In genomic region chr14:104467133-104467965, GRCm38 (mm10) we compare ENCODE assay signal across 8 mouse cellular contexts. TPM values are rescaled to one million over a fixed set of nuclear protein-coding genes. Genes with fewer than 3 reads are reported as not detected.
DNase-seq lines count a peak whose midpoint lies in the region; ATAC-seq and TF ChIP-seq lines count a peak whose summit lies in the region.

No protein-coding gene starts in this region.

- H3K9ac ChIP-seq in embryonic facial prominence, embryonic 12.5 days, result peak overlapping the region; percentile 34
- H3K9ac ChIP-seq in intestine, embryonic 14.5 days (ENCODE audit: low read length), result 0 out of 2 replicates have a peak overlapping the region, but pooled peaks have one; percentile 16

- H3K9me3 ChIP-seq in embryonic facial prominence, embryonic 12.5 days, result no peaks in the 10 kb centered on the region
- no peaks in the 10 kb centered on the region for H3K9me3 ChIP-seq in intestine, embryonic 14.5 days (ENCODE audit: control insufficient read depth, low read length)

- peak; percentile 45 for ATAC-seq in frontal cortex, adult (ENCODE audit: low TSS enrichment)
- ATAC-seq in embryonic facial prominence, embryonic 12.5 days (ENCODE audit: insufficient number of reproducible peaks, insufficient read depth, low FRiP score, low TSS enrichment), result 0 out of 2 replicates have a peak, but pooled peaks have one; percentile 7
- peak; percentile 65 for ATAC-seq in intestine, embryonic 14.5 days (replicated peaks; ENCODE audit: low FRiP score, low TSS enrichment, low read depth)

- peaks cover 84% of the 10 kb centered on the region for H3K27me3 ChIP-seq in embryonic facial prominence, embryonic 12.5 days
- H3K27me3 ChIP-seq in intestine, embryonic 14.5 days (replicated peaks; ENCODE audit: control insufficient read depth, insufficient read depth, low read length), result peaks cover 96% of the 10 kb centered on the region
- H3K27me3 ChIP-seq in myocyte (ENCODE audit: control insufficient read depth, insufficient read depth, insufficient read length), result peaks cover 36% of the 10 kb centered on the region

- WGBS in embryonic facial prominence, embryonic 12.5 days, result under 1% methylated on average over 80 of the region's 101 CpGs
- 1% methylated on average over 91 of the region's 101 CpGs for WGBS in intestine, embryonic 14.5 days

- peak overlapping the region; percentile 48 for H3K4me3 ChIP-seq in embryonic facial prominence, embryonic 12.5 days
- H3K4me3 ChIP-seq in intestine, embryonic 14.5 days (ENCODE audit: low read depth, low read length), result peak overlapping the region; percentile 44
- peak overlapping the region; percentile 18 for H3K4me3 ChIP-seq in myocyte

- no peak overlapping the region for H3K27ac ChIP-seq in embryonic facial prominence, embryonic 12.5 days
- H3K27ac ChIP-seq in intestine, embryonic 14.5 days (ENCODE audit: low read depth), result no peak overlapping the region

- no peaks in the 10 kb centered on the region for H3K36me3 ChIP-seq in embryonic facial prominence, embryonic 12.5 days
- no peaks in the 10 kb centered on the region for H3K36me3 ChIP-seq in intestine, embryonic 14.5 days (ENCODE audit: control insufficient read depth, insufficient read depth, low read length)
- no peaks in the 10 kb centered on the region for H3K36me3 ChIP-seq in myocyte (ENCODE audit: control insufficient read depth, insufficient read depth)

- H3K79me2 ChIP-seq in myocyte (ENCODE audit: control insufficient read depth, insufficient read depth), result no peaks in the 10 kb centered on the region

- H3ac ChIP-seq in myocyte (ENCODE audit: control insufficient read depth, insufficient read length), result peak overlapping the region; percentile 52

- no peak for TF ChIP-seq POLR2A in myocyte (IDR thresholded peaks at IDR 0.05; ENCODE audit: insufficient read length, low read depth)

- peak overlapping the region; percentile 77 for H3K4me2 ChIP-seq in embryonic facial prominence, embryonic 12.5 days (replicated peaks)
- peak overlapping the region; percentile 70 for H3K4me2 ChIP-seq in intestine, embryonic 14.5 days (ENCODE audit: low read length)
- peak overlapping the region; percentile 78 for H3K4me2 ChIP-seq in myocyte (ENCODE audit: low read depth)

- peaks cover 15% of the 10 kb centered on the region; the same call in 1 of the 2 replicates for H3K4me1 ChIP-seq in embryonic facial prominence, embryonic 12.5 days
- H3K4me1 ChIP-seq in intestine, embryonic 14.5 days (replicated peaks; ENCODE audit: control insufficient read depth, insufficient read depth, low read length), result peaks cover 8% of the 10 kb centered on the region

- DNase-seq in frontal cortex, postnatal 36 days (ENCODE audit: low spot score in 2 of 2), result no peak
- peak; percentile 22 for DNase-seq in CD4-positive, CD25-positive, alpha-beta regulatory T cell, adult 2 months (ENCODE audit: low read depth, low spot score)
- DNase-seq in intestine, embryonic 14.5 days (ENCODE audit: low spot score), result peak; percentile 73
- no peak for DNase-seq in layer of hippocampus, adult 9-10 months (ENCODE audit: low spot score)
- no peak for DNase-seq in frontal cortex, adult 2 months (ENCODE audit: extremely low spot score in 1 of 2, low spot score in 1 of 2)

TF ChIP-seq in myocyte, 11 proteins besides CTCF, POLR2A, EP300 and RAD21:
- TF ChIP-seq MYOG (IDR thresholded peaks at IDR 0.05; ENCODE audit: control insufficient read depth in 1 of 3, insufficient read depth in 1 of 3, insufficient read length in 2 of 3, low read depth in 2 of 3) (peak in 1 of 3 experiments; percentile 18), CEBPB (IDR thresholded peaks at IDR 0.05; ENCODE audit: insufficient read depth, poor library complexity, severe bottlenecking) (no peak), REST (IDR thresholded peaks at IDR 0.05; ENCODE audit: insufficient read depth, insufficient read length) (peak; percentile 57)

RNA-seq across cellular contexts. Expression of gene Pou4f1, which starts 0.5 kb away (rescaled TPM):
- polyA plus RNA-seq in embryonic facial prominence, embryonic 12.5 days (2016; fragmentation: Nextera tagmentation; extraction: Ambion mirVana), result 15.9 and 19.5 TPM in 2 replicates
- polyA plus RNA-seq in intestine, embryonic 14.5 days (2014; fragmentation: Nextera tagmentation; extraction: Ambion mirVana), result 0.15 TPM in 2 replicates
- polyA plus RNA-seq in myocyte (2012; fragmentation: generic; extraction: Trizol), result 0.83 TPM
- 0.04 TPM in 1 of 2 replicates, not detected in the other for polyA plus RNA-seq in frontal cortex, adult 2 months (2012; rRNA removed)

RNA-seq across cellular contexts. Expression of gene Rnf219, which starts 55.1 kb away (rescaled TPM):
- 44.3 and 45.4 TPM in 2 replicates for polyA plus RNA-seq in embryonic facial prominence, embryonic 12.5 days (2016; fragmentation: Nextera tagmentation; extraction: Ambion mirVana)
- 31.7 and 35.3 TPM in 2 replicates for polyA plus RNA-seq in intestine, embryonic 14.5 days (2014; fragmentation: Nextera tagmentation; extraction: Ambion mirVana)
- polyA plus RNA-seq in myocyte (2012; fragmentation: generic; extraction: Trizol), result 1.7 TPM
- 7.2 and 7.4 TPM in 2 replicates for polyA plus RNA-seq in frontal cortex, adult 2 months (2012; rRNA removed)

Comparison
In these comparisons a context has a peak if more than half of its experiments do, and no peak if none do; other contexts are left out.
1. ATAC-seq: peak in every context shown above with its lines; median percentile 65 in intestine, embryonic 14.5 days; 45 in frontal cortex, adult; 7 in embryonic facial prominence, embryonic 12.5 days.
2. DNase-seq: peak in CD4-positive, CD25-positive, alpha-beta regulatory T cell, adult 2 months (single experiment) and intestine, embryonic 14.5 days (single experiment); none in frontal cortex, postnatal 36 days (0 of 2), layer of hippocampus, adult 9-10 months (single experiment) and frontal cortex, adult 2 months (0 of 2).
3. Peak in every context shown above with its lines, with median percentiles within 50 percentile points of each other: H3K4me2 ChIP-seq and H3K4me3 ChIP-seq.